Mouse (Mus musculus) layer of hippocampus, adult 8-10 months (tissue): Measurements from ENCODE around the gene Anp32e. TPM values are rescaled to one million over a fixed set of nuclear protein-coding genes. Genes with fewer than 3 reads are reported as not detected.
"Not testable (repeated sequence)": the region's sequence is repeated elsewhere in the genome, so short reads cannot be mapped to it uniquely, and the experiment has no call there.

Source experiments
- DNase-seq, 2 experiments: peaks; one replicate each; pipeline ENCODE4 v3.0.0; 2022; ENCODE audit warnings: low spot score in 2 of 2
- total RNA-seq, 4 experiments: library from RNA; stranded (reverse); gene quantifications; 2 replicates each; pipeline ENCODE4 v1.2.4; 2022

Gene Anp32e
- total RNA-seq, 4 experiments from 2014 or later: 68.6 to 95.5 (median 95.0) TPM

- no peak for DNase-seq
Measured at GRCm38 (mm10) chr3:95938835-95939234, 9.8 kb downstream of the Anp32e start.

- no peak for DNase-seq
Measured at GRCm38 (mm10) chr3:95942749-95943148, 13.7 kb downstream of the Anp32e start.

GRCm38 (mm10) chr3:95943226-95943625 is 14.2 kb downstream of the Anp32e start:
- DNase-seq: no peak

GRCm38 (mm10) chr3:95944742-95945141 is 15.7 kb downstream of the Anp32e start:
- no peak for DNase-seq

- no peak for DNase-seq
Measured at GRCm38 (mm10) chr3:95945731-95946240, 16.7 kb downstream of the Anp32e start.

GRCm38 (mm10) chr3:95948325-95948724 is 19.3 kb downstream of the Anp32e start:
- DNase-seq: no peak

- peak; percentile 90 to 93 for DNase-seq
Measured at GRCm38 (mm10) chr3:95950763-95951551, 21.9 kb downstream of the Anp32e start.

GRCm38 (mm10) chr3:95951566-95951965 is 22.5 kb downstream of the Anp32e start:
- not testable (repeated sequence) for DNase-seq

GRCm38 (mm10) chr3:95953023-95953422 is 24.0 kb downstream of the Anp32e start:
- DNase-seq: no peak

- DNase-seq: no peak
Measured at GRCm38 (mm10) chr3:95953522-95953921, 24.5 kb downstream of the Anp32e start.

- DNase-seq: not testable (repeated sequence)
Measured at GRCm38 (mm10) chr3:95954648-95955173, 25.7 kb downstream of the Anp32e start.

- DNase-seq: no peak
Measured at GRCm38 (mm10) chr3:95955318-95955717, 26.3 kb downstream of the Anp32e start.

GRCm38 (mm10) chr3:95957359-95958148 is 28.5 kb downstream of the Anp32e start:
- DNase-seq: peak; percentile 36 to 37

GRCm38 (mm10) chr3:95959082-95959481 is 30.0 kb downstream of the Anp32e start:
- no peak for DNase-seq

GRCm38 (mm10) chr3:95959807-95960206 is 30.8 kb downstream of the Anp32e start:
- no peak for DNase-seq

- not testable (repeated sequence) for DNase-seq
Measured at GRCm38 (mm10) chr3:95962182-95962581, 33.1 kb downstream of the Anp32e start.

- no peak for DNase-seq
Measured at GRCm38 (mm10) chr3:95963230-95963629, 34.2 kb downstream of the Anp32e start.

- no peak for DNase-seq
Measured at GRCm38 (mm10) chr3:95963681-95964080, 34.6 kb downstream of the Anp32e start.

- DNase-seq: peak; percentile 23 to 38
Measured at GRCm38 (mm10) chr3:95965518-95966451, 36.7 kb downstream of the Anp32e start.

- DNase-seq: no peak
Measured at GRCm38 (mm10) chr3:95969277-95969676, 40.2 kb downstream of the Anp32e start.

GRCm38 (mm10) chr3:95970661-95971060 is 41.6 kb downstream of the Anp32e start:
- DNase-seq: not testable (repeated sequence)
